Comparison of ENCODE assay signal across 8 mouse cellular contexts in genomic region chr12:80462942-80463651, GRCm38 (mm10). TPM values are rescaled to one million over a fixed set of nuclear protein-coding genes. Genes with fewer than 3 reads are reported as not detected.
A peak's percentile ranks its signal among the peaks of the same experiment; 100 is the strongest.
DNase-seq lines count a peak whose midpoint lies in the region; ATAC-seq and TF ChIP-seq lines count a peak whose summit lies in the region.

TSS of gene Exd2 (plus strand) at chr12:80463095.

- peak within 1 kb of the TSS; percentile 80 for H3K27ac ChIP-seq in forebrain, embryonic 12.5 days
- H3K27ac ChIP-seq in heart, postnatal 0 days (ENCODE audit: low read depth) = peak within 1 kb of the TSS; percentile 73
- H3K27ac ChIP-seq in liver, embryonic 16.5 days (ENCODE audit: low read length) = peak within 1 kb of the TSS; percentile 66
- peak within 1 kb of the TSS; percentile 81 for H3K27ac ChIP-seq in neural tube, embryonic 13.5 days (replicated peaks)
- peak within 1 kb of the TSS; percentile 97 for H3K27ac ChIP-seq in testis, adult 2 months (ENCODE audit: control insufficient read depth, insufficient read depth, low read depth, low read length)

- no peaks in the 10 kb centered on the region for H3K36me3 ChIP-seq in E14TG2a.4 (ENCODE audit: insufficient read depth, low read length)
- H3K36me3 ChIP-seq in forebrain, embryonic 12.5 days (replicated peaks) = no peaks in the 10 kb centered on the region
- no peaks in the 10 kb centered on the region for H3K36me3 ChIP-seq in heart, postnatal 0 days (replicated peaks; ENCODE audit: control insufficient read depth, insufficient read depth, low read length)
- H3K36me3 ChIP-seq in liver, embryonic 16.5 days (ENCODE audit: control insufficient read depth, insufficient read depth) = no peaks in the 10 kb centered on the region
- H3K36me3 ChIP-seq in neural tube, embryonic 13.5 days = no peaks in the 10 kb centered on the region
- no peaks in the 10 kb centered on the region for H3K36me3 ChIP-seq in testis, adult 2 months (ENCODE audit: control insufficient read depth, insufficient read depth, low read length)

- H3K27me3 ChIP-seq in E14TG2a.4 (ENCODE audit: insufficient read depth, low read length) = no peaks in the 10 kb centered on the region; the same call in 1 of the 2 replicates
- peaks cover 4% of the 10 kb centered on the region; the same call in 1 of the 2 replicates for H3K27me3 ChIP-seq in forebrain, embryonic 12.5 days
- no peaks in the 10 kb centered on the region for H3K27me3 ChIP-seq in heart, postnatal 0 days (ENCODE audit: control insufficient read depth, insufficient read depth, low read length)
- no peaks in the 10 kb centered on the region for H3K27me3 ChIP-seq in liver, embryonic 16.5 days (ENCODE audit: control insufficient read depth, insufficient read depth, low read depth, low read length)
- no peaks in the 10 kb centered on the region; the same call in 1 of the 2 replicates for H3K27me3 ChIP-seq in neural tube, embryonic 13.5 days
- no peaks in the 10 kb centered on the region for H3K27me3 ChIP-seq in testis, adult 2 months (ENCODE audit: control insufficient read depth, insufficient read depth, low read length)

- no peak for TF ChIP-seq CTCF in E14TG2a.4 (conservative IDR thresholded peaks at IDR 0.05; ENCODE audit: low read length)
- no peak for TF ChIP-seq CTCF in heart, postnatal 0 days (IDR thresholded peaks at IDR 0.05; ENCODE audit: low read depth)
- no peak for TF ChIP-seq CTCF in testis, adult 2 months (IDR thresholded peaks at IDR 0.05; ENCODE audit: control insufficient read depth, insufficient read depth, insufficient replicate concordance, low read depth, low read length)

- peak; percentile 83 for DNase-seq in c-Kit-positive CD71-positive TER-119-positive erythroid progenitor cells, embryonic 14.5 days (ENCODE audit: low spot score)
- peak; percentile 88 for DNase-seq in heart, postnatal 0 days (ENCODE audit: low spot score)
- peak; percentile 94 to 95 for DNase-seq in kidney, postnatal 4 days

- peak; percentile 82 for TF ChIP-seq POLR2A in testis, adult 2 months (IDR thresholded peaks at IDR 0.05; ENCODE audit: control insufficient read depth, low read depth, low read length)

- no peaks in the 10 kb centered on the region for H3K9me3 ChIP-seq in E14TG2a.4 (ENCODE audit: low read length)
- H3K9me3 ChIP-seq in forebrain, embryonic 12.5 days = no peaks in the 10 kb centered on the region
- no peaks in the 10 kb centered on the region for H3K9me3 ChIP-seq in heart, postnatal 0 days (replicated peaks; ENCODE audit: control insufficient read depth, low read length)
- no peaks in the 10 kb centered on the region for H3K9me3 ChIP-seq in liver, embryonic 16.5 days (replicated peaks; ENCODE audit: control insufficient read depth, low read length)
- no peaks in the 10 kb centered on the region for H3K9me3 ChIP-seq in neural tube, embryonic 13.5 days

- under 1% methylated on average over 43 of the region's 45 CpGs for WGBS in forebrain, embryonic 12.5 days
- WGBS in heart, postnatal 0 days = under 1% methylated on average over 42 of the region's 45 CpGs
- under 1% methylated on average over 45 of the region's 45 CpGs for WGBS in liver, embryonic 16.5 days (ENCODE audit: insufficient replicate concordance)
- under 1% methylated on average over 45 of the region's 45 CpGs for WGBS in neural tube, embryonic 13.5 days

- peaks cover 11% of the 10 kb centered on the region for H3K4me1 ChIP-seq in E14TG2a.4 (replicated peaks; ENCODE audit: low read depth, low read length)
- H3K4me1 ChIP-seq in forebrain, embryonic 12.5 days = peaks cover 8% of the 10 kb centered on the region
- no peaks in the 10 kb centered on the region for H3K4me1 ChIP-seq in heart, postnatal 0 days (ENCODE audit: control insufficient read depth, insufficient read depth)
- H3K4me1 ChIP-seq in liver, embryonic 16.5 days (ENCODE audit: control insufficient read depth, low read depth, low read length) = no peaks in the 10 kb centered on the region; the same call in 1 of the 2 replicates
- peaks cover 11% of the 10 kb centered on the region for H3K4me1 ChIP-seq in neural tube, embryonic 13.5 days (replicated peaks)
- H3K4me1 ChIP-seq in testis, adult 2 months (ENCODE audit: control insufficient read depth, insufficient read depth, low read length) = peaks cover 3% of the 10 kb centered on the region; the same call in 1 of the 2 replicates

- ATAC-seq in forebrain, embryonic 12.5 days (ENCODE audit: low FRiP score) = peak; percentile 98
- ATAC-seq in heart, postnatal 0 days (ENCODE audit: insufficient read depth, low read depth) = peak; percentile 98
- peak; percentile 94 for ATAC-seq in liver, embryonic 16.5 days (ENCODE audit: low read depth)
- peak; percentile 98 for ATAC-seq in neural tube, embryonic 13.5 days (ENCODE audit: low read depth)

- no peak for TF ChIP-seq EP300 in heart, postnatal 0 days (IDR thresholded peaks at IDR 0.05; ENCODE audit: low read depth)

- peak within 1 kb of the TSS; percentile 76 for H3K4me2 ChIP-seq in forebrain, embryonic 12.5 days
- H3K4me2 ChIP-seq in heart, postnatal 0 days (ENCODE audit: low read depth, low read length) = peak within 1 kb of the TSS; percentile 81
- H3K4me2 ChIP-seq in liver, embryonic 16.5 days (ENCODE audit: low read depth, low read length) = peak within 1 kb of the TSS; percentile 91
- H3K4me2 ChIP-seq in neural tube, embryonic 13.5 days = peak within 1 kb of the TSS; percentile 79

- peak within 1 kb of the TSS; percentile 79 for H3K9ac ChIP-seq in forebrain, embryonic 12.5 days
- H3K9ac ChIP-seq in heart, postnatal 0 days (replicated peaks; ENCODE audit: low read depth, low read length) = peak within 1 kb of the TSS; percentile 63
- peak within 1 kb of the TSS; percentile 80 for H3K9ac ChIP-seq in liver, embryonic 16.5 days (ENCODE audit: low read depth, low read length)
- H3K9ac ChIP-seq in neural tube, embryonic 13.5 days = peak within 1 kb of the TSS; percentile 75

- H3K4me3 ChIP-seq in E14TG2a.4 (replicated peaks; ENCODE audit: low read length) = peak within 1 kb of the TSS; percentile 93
- H3K4me3 ChIP-seq in forebrain, embryonic 12.5 days (replicated peaks) = peak within 1 kb of the TSS; percentile 86
- peak within 1 kb of the TSS; percentile 65 for H3K4me3 ChIP-seq in heart, postnatal 0 days (ENCODE audit: low read depth, low read length)
- peak within 1 kb of the TSS; percentile 89 for H3K4me3 ChIP-seq in liver, embryonic 16.5 days (ENCODE audit: low read depth, low read length)
- H3K4me3 ChIP-seq in neural tube, embryonic 13.5 days = peak within 1 kb of the TSS; percentile 87
- H3K4me3 ChIP-seq in testis, adult 2 months (ENCODE audit: control insufficient read depth, low read depth, low read length) = peak within 1 kb of the TSS; percentile 99

RNA-seq across cellular contexts. Expression of gene Exd2, which starts in this region (rescaled TPM):
- polyA plus RNA-seq in forebrain, embryonic 12.5 days (2016; fragmentation: Nextera tagmentation; extraction: Ambion mirVana) = 52.7 and 54.1 TPM in 2 replicates
- total RNA-seq in heart, postnatal 0 days (2014; rRNA removed; ENCODE audit: low replicate concordance) = 11.2 and 32.5 TPM in 2 replicates
- polyA plus RNA-seq in heart, postnatal 0 days (2015; fragmentation: Nextera tagmentation; extraction: Ambion mirVana) = 6.8 and 7.7 TPM in 2 replicates
- polyA plus RNA-seq in liver, embryonic 16.5 days (2015; fragmentation: Nextera tagmentation; extraction: Ambion mirVana) = 5.7 and 7.1 TPM in 2 replicates
- polyA plus RNA-seq in neural tube, embryonic 13.5 days (2015; fragmentation: Nextera tagmentation; extraction: Ambion mirVana) = 47.7 and 51.4 TPM in 2 replicates
- 19.0 and 24.2 TPM in 2 replicates for polyA plus RNA-seq in testis, adult 2 months (2012; rRNA removed)

Comparison
In these comparisons a context has a peak if more than half of its experiments do, and no peak if none do; other contexts are left out.
1. Peak in every context shown above with its lines: DNase-seq, ATAC-seq, H3K4me3 ChIP-seq and H3K27ac ChIP-seq.